Mouse (Mus musculus) ovary, adult 18-20 months (tissue): ENCODE results near the gene Cacna1c.
"Not testable (repeated sequence)": the region's sequence is repeated elsewhere in the genome, so short reads cannot be mapped to it uniquely, and the experiment has no call there.

Source experiments
- DNase-seq: peaks from one replicate; pipeline ENCODE4 v3.0.0; 2022; ENCODE audit warnings: low spot score, mixed read lengths

The Cacna1c gene

GRCm38 (mm10) chr6:119206006-119206405 lies 9.8 kb upstream of the Cacna1c start:
- not testable (repeated sequence) for DNase-seq

GRCm38 (mm10) chr6:119204915-119205314 lies 8.7 kb upstream of the Cacna1c start:
- no peak for DNase-seq

DNA sequence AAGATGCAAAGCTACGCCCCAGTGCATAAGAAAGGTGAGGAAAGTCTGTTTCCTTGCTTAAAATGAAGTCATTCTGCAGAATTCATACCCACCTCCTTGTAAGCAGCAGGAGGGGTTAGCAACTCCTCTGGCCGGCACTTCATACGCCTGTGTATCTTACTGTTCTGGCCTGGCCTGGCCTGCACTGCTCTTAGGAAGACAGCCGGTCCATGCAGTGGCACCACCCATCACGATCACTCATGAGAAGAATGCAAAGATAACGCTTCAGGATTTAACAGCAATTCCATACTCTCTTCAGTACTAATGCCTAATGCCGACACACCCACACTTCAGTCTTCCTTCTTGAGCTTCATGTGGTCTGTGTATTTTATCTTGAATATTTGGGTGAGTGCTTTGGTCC lies 8.1 kb upstream of the Cacna1c start:
- DNase-seq, result no peak

DNA sequence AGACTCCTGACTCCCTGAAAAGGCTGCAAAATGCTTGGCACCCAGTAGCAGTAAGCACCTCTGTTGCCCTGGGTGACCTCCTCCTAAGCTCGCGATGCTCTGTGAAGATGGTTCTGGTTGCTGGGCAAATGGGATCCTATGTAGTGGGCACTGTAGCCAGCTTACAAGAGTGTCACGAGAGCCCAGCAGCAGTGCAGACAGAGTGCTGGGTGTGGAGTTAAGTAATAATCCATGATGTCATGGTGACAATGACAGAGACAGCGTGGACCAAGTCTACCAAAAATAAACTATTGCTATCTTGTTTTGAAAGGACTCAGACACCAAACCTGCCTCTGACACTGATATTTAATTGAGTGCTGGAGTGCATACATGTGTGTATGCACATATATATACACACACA lies 5.4 kb upstream of the Cacna1c start:
- no peak for DNase-seq

DNA sequence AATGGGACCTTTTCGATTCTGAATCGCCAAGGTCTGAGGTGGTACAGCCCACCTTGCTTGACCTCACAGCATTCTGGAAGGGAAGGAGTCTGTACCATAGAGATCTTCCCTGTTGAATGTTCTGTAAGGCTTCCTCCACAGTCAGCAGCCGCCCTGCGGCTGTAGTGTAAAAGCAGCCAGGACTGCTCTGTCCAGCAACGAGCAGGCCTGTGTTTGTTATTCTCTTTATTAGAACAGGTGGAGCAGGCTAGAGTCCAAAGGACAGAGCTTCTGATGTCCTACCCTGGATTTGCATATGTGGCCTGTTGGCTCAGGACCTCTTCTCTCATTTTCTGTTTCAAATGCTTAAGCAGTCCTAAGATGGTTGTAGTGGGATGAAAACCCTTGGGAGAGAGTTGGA lies 4.1 kb upstream of the Cacna1c start:
- DNase-seq, result no peak

GRCm38 (mm10) chr6:119199274-119199879 lies 3.2 kb upstream of the Cacna1c start:
- DNase-seq, result no peak

DNA sequence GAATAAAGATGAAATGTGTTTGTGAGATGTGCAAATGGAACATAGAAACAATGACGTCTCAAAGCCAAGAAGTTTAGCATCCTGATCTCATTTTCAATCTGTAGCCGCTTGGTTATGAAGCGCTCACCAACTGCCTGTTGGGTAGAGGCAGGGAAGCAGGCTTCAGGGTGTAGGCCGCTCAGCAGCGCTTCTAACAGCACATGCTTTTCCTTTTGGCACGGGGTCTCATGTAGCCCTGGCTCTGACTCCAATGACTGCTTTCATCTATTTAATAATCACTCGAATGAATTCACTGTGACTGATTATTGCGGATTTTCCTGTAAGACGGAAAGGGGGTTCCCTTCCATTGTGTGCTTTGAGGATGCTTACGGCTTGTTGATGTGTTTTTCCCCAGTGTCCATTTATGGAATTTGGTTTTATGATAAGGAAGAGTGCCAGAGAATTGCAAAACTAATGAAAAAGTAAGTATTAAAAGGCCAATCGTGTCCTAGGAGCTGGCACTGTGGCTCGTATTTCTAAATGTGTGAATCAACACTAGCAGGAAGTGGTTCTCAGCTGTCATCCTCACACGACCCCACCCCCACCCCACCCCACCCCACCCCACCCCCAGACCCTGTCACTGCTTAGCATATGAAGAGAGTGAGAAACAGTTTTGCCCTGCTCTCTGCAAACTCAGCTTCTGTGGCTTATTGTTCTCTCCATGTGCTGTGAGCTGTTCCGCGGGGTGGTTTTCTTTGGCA lies 2.5 kb upstream of the Cacna1c start:
- DNase-seq, result no peak

- DNase-seq, result no peak
Measured at GRCm38 (mm10) chr6:119194601-119195000, 1.6 kb downstream of the Cacna1c start.

DNA sequence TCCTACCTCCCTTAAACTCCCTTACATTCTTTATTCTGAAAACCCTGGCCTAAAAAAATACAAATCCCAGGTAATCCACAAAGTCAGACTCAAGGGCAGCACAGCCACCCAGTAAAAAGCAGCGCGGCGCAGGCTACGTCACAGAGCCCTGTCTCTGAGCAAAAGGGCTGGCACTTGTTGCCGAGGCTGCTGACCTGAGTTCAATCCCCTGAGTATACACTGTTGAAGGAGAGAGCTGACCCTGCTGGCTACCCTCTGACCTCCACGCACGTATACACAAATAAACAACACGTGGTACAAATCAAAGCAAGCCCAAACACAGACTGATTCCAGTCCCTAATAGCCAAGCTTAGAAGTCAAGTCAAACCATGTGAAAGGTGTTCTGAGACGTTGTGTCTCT lies 2.1 kb downstream of the Cacna1c start:
- no peak for DNase-seq

GRCm38 (mm10) chr6:119193571-119194154 lies 2.6 kb downstream of the Cacna1c start:
- no peak for DNase-seq

DNA sequence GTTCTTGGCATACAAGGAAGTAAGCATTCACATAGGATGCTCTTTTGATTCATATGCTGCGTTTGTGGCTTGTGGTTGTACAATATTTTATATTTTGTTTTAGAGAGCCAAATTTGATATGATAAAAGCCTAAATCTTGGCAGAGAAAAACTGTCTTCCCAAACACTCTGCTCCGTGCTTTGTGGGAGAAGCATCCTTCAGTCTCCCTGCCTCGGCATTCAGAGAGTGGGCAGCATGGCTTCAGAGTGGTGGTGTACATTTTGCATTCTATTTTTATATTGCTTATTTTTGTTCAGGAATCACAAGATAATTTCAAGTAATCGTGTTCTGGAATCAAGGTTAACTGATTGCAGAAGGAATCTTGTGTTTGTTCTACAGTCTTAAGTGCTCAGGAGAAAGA lies 4.7 kb downstream of the Cacna1c start:
- no peak for DNase-seq

- DNase-seq, result no peak
Measured at GRCm38 (mm10) chr6:119187631-119188030, 8.6 kb downstream of the Cacna1c start.

- DNase-seq, result no peak
Measured at GRCm38 (mm10) chr6:119186658-119187057, 9.6 kb downstream of the Cacna1c start.

GRCm38 (mm10) chr6:119183781-119184180 lies 12.4 kb downstream of the Cacna1c start:
- DNase-seq, result no peak

DNA sequence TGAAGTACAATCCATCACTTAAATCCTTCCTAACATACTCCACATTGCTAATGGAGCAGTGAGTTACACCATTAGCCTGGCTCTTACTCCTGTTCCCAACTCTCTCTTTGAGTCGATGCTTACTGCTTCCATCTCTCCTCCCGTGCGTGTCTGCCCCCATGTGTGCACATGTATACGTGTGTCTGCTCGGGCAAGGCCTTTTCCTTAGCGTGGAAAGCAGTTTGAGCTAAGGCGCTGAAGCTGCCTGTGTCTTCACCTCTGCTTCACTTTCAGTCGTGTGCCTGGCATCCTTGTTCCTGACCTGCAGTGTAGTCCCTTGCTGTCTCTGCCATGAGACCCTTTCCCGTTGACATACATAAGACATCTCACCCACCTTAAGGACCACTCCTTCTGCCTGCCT lies 14.0 kb downstream of the Cacna1c start:
- DNase-seq, result no peak

- DNase-seq, result no peak
Measured at GRCm38 (mm10) chr6:119180188-119180587, 16.0 kb downstream of the Cacna1c start.

DNA sequence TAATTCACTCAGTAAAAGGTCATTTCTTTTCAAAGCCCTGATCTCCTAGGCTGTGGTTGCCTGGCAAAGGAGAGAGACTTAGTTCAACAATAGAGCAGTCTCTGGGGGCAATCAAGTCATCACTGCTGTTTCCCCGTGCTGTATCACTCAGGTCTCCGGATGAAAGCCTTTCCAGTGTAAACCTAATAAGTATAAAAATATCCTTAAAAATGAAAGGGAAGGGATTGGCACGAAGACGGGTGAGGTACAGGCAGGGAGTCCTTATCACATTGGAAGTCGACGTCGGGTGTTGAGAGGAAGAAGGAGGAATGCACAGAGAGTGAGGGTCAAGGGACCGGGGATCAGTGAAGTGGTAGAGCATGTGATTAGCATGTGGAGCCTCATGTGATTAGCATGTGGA lies 19.1 kb downstream of the Cacna1c start:
- no peak for DNase-seq

DNA sequence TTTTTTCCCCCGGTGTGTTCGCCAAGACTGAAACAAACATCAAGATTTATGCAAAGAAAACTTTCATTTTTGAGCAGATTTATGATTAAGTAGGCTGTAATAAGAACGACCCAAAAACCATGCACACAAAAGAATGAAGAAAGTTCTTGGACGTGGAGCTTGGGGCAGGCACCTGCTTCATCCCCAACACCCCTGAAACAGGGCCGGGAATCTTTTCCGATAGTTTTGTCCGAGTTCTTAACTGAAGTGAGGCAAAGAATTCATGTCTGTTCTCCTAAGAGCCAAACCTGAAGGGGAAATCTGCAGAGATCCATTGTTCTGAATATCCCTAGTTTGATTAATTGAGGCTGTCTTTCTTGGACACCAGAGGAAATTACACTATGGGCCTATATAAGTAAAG lies 20.1 kb downstream of the Cacna1c start:
- DNase-seq, result no peak

GRCm38 (mm10) chr6:119175078-119175853 lies 21.0 kb downstream of the Cacna1c start, which contains the start of gene Dcp1b:
Dcp1b (plus strand) TSS chr6:119175253.
- DNase-seq, result peak; percentile 82

DNA sequence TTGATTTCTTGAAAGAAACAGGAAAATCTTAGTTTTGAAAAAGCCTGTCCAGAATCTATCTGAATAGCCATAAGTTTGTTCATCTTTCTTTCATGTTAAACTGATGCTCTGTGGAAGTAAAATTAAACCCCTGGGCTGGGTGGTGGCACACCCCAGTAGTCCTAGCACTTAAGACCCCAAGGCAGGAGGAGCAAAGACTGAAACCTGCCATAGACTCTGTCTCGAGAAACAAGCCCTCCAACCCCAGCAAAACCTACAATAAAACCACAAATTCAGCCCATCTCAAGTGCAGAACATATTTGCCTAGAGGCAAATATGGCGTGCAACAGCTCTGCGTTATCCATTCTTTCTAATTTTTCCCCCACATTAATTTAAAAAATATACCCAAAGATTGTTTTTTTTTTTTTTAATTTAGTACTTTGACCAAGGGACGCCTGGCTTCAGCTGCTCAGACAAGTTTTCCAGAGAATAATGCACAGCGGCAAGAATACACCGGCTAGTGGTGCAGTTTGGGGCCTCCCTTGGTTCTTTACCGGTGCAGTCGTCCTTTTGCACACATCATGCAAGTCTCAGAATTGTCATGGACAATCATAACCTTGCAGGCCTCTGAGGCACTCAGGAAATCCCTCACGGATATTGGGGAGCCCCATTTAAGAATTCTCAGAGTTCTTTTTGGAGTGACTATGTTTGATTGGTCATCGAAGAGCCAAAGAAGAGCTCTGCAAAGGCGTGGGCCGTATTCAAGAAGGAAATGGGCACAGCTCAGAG lies 21.7 kb downstream of the Cacna1c start:
- DNase-seq, result no peak

DNA sequence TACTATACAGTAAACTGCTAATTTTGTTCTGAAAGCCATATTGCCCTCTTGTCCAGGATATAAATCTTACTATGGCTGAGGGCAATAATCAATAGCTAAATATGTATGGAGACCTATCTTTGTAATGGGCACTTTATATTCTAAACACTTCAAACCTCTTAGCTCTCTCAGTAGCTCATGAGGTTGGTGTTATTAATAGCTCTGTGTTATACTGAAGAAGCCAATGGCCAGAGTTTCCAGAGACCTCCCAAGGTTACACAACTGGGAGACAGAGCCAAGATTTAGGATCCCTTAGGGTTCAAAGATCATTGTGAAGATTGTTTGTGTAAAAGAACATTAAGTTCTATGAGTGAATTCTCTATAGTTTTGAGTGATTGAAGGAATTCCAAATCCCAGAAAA lies 30.5 kb downstream of the Cacna1c start:
- no peak for DNase-seq

GRCm38 (mm10) chr6:119145109-119145508 lies 51.1 kb downstream of the Cacna1c start:
- no peak for DNase-seq
